Mouse (Mus musculus) testis, adult 2 months (tissue): ENCODE data around the gene Cyb5r4. TPM values are rescaled to one million over a fixed set of nuclear protein-coding genes. Genes with fewer than 3 reads are reported as not detected.

Source experiments
- H3K27ac ChIP-seq: fragments of 200-500 bp; 2 replicates; pipeline ENCODE4 v1.5.1; 2012; ENCODE audit warnings: low read depth, low read length; ENCODE audit not compliant: control insufficient read depth, insufficient read depth
- H3K27me3 ChIP-seq: fragments of 200-500 bp; 2 replicates; pipeline ENCODE4 v1.6.1; 2012; ENCODE audit warnings: mild to moderate bottlenecking, low read length, moderate library complexity; ENCODE audit not compliant: control insufficient read depth, insufficient read depth
- H3K36me3 ChIP-seq: fragments of 200-500 bp; 2 replicates; pipeline ENCODE4 v1.6.1; 2012; ENCODE audit warnings: mild to moderate bottlenecking, low read length; ENCODE audit not compliant: control insufficient read depth, insufficient read depth
- H3K4me1 ChIP-seq: fragments of 200-500 bp; 2 replicates; pipeline ENCODE4 v1.6.1; 2012; ENCODE audit warnings: low read length; ENCODE audit not compliant: control insufficient read depth, insufficient read depth
- H3K4me3 ChIP-seq: fragments of 200-500 bp; 2 replicates; pipeline ENCODE4 v1.5.1; 2012; ENCODE audit warnings: low read depth, mild to moderate bottlenecking, low read length, moderate library complexity, mixed read lengths; ENCODE audit not compliant: control insufficient read depth
- CTCF ChIP-seq: fragments of 200-500 bp; IDR thresholded peaks from 2 replicates; pipeline ENCODE4 v1.5.1; 2012; ENCODE audit warnings: low read depth, mild to moderate bottlenecking, inconsistent platforms, low read length, moderate library complexity; ENCODE audit not compliant: control insufficient read depth, insufficient read depth, insufficient replicate concordance
- POLR2A ChIP-seq: fragments of 200-500 bp; IDR thresholded peaks from 2 replicates; pipeline ENCODE4 v1.6.1; 2012; ENCODE audit warnings: low read depth, mild to moderate bottlenecking, inconsistent platforms, low read length, moderate library complexity; ENCODE audit not compliant: control insufficient read depth
- polyA plus RNA-seq: library from polyadenylated mRNA; depleted of rRNA; stranded (reverse); fragments of >200 nt; gene quantifications from 2 replicates; pipeline ENCODE4 v1.2.3, GENCODE M21; 2012

Gene Cyb5r4
- polyA plus RNA-seq, 1 experiment, result 20.4 TPM

DNA sequence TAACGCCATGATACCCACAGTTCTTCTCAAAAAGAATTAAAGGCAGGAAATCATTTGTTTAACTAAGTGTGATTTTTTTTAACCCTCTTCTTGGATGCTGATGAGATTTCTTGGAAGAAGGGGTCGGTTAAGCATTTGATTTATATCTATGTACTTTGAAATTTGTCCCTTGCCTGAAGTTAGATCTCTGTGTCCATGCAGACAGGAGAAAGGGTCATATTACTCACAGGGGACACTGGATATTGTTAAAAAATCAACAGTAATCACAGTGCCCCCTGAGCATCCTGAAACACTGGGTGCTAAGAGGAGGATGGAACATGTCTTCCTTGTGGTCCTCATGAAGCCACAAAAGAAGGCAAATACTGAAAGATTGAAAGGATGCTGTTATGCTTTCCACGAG is 37.2 kb upstream of the Cyb5r4 start:
- TF ChIP-seq POLR2A (no peak), CTCF (no peak)
- no peak overlapping the region for H3K27ac ChIP-seq
- H3K27me3 ChIP-seq, result no peaks in the 10 kb centered on the region
- H3K36me3 ChIP-seq, result no peaks in the 10 kb centered on the region
- H3K4me3 ChIP-seq, result no peak overlapping the region
- H3K4me1 ChIP-seq, result peaks cover 5% of the 10 kb centered on the region

DNA sequence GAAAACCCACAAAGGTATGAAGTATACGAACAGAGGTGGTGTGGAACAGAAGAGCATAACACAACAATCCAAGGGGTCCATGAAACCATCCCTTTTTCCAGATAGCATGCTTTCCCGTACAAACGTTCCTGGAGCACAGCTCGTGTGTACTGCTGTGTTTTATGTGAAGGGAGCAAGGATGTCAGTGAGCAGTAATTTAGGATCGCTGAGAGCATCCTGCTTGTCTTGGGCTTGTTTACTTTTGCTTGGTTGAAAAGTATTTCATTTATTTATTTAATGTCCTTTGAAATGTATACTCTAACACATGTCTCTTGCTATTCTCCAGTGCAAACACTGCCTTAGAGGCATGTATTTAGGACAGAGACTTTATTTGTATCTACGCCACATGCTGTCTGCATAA is 36.7 kb upstream of the Cyb5r4 start:
- Histone ChIP-seq H3K27me3 (no peaks in the 10 kb centered on the region), H3K4me1 (peaks cover 5% of the 10 kb centered on the region), H3K27ac (no peak overlapping the region), H3K36me3 (no peaks in the 10 kb centered on the region), H3K4me3 (no peak overlapping the region)
- no peak for TF ChIP-seq CTCF
- no peak for TF ChIP-seq POLR2A

- Histone ChIP-seq H3K4me1 (peaks cover under 1% of the 10 kb centered on the region; the same call in 1 of the 2 replicates), H3K36me3 (no peaks in the 10 kb centered on the region), H3K27me3 (no peaks in the 10 kb centered on the region), H3K27ac (no peak overlapping the region), H3K4me3 (no peak overlapping the region)
- no peak for TF ChIP-seq CTCF
- no peak for TF ChIP-seq POLR2A
Observed at GRCm38 (mm10) chr9:86986703-86987296, 35.0 kb upstream of the Cyb5r4 start.

GRCm38 (mm10) chr9:86989822-86990221 is 32.0 kb upstream of the Cyb5r4 start:
- TF ChIP-seq POLR2A (no peak), CTCF (no peak)

DNA sequence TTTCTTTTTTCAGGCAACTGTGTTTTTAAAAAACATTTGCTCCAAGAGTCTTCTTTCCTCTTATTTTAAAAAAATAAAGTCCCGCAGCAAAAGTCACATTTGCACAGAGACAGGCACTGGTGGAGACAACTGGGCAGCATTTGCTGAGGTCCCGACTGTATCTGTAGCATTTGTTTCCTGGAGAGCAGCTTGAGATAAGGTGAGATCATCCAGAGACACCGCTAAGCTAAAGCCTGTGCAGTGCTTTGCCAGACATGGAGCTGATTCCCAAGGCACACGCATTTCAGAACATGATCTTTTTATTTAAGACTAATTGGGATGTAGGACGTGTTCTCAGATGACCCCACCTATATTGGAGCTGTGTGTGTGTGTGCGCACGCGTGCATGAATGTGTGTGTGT is 30.1 kb upstream of the Cyb5r4 start:
- no peaks in the 10 kb centered on the region for H3K27me3 ChIP-seq
- no peaks in the 10 kb centered on the region for H3K36me3 ChIP-seq
- no peak overlapping the region for H3K27ac ChIP-seq
- H3K4me3 ChIP-seq, result no peak overlapping the region
- no peaks in the 10 kb centered on the region for H3K4me1 ChIP-seq
- no peak for TF ChIP-seq CTCF
- TF ChIP-seq POLR2A, result no peak

More at GRCm38 (mm10) chr9:86989822-86990221, 32.0 kb upstream of the Cyb5r4 start:
- no peak overlapping the region for H3K27ac ChIP-seq
- no peaks in the 10 kb centered on the region for H3K36me3 ChIP-seq
- no peak overlapping the region for H3K4me3 ChIP-seq
- H3K4me1 ChIP-seq, result no peaks in the 10 kb centered on the region
- H3K27me3 ChIP-seq, result no peaks in the 10 kb centered on the region

GRCm38 (mm10) chr9:86997046-86997691 is 24.6 kb upstream of the Cyb5r4 start:
- H3K4me1 ChIP-seq, result peaks cover 5% of the 10 kb centered on the region; the same call in 1 of the 2 replicates
- no peak overlapping the region for H3K27ac ChIP-seq
- H3K27me3 ChIP-seq, result no peaks in the 10 kb centered on the region
- no peak overlapping the region for H3K4me3 ChIP-seq
- no peak for TF ChIP-seq CTCF
- TF ChIP-seq POLR2A, result no peak
- H3K36me3 ChIP-seq, result no peaks in the 10 kb centered on the region

- no peaks in the 10 kb centered on the region for H3K36me3 ChIP-seq
- H3K4me3 ChIP-seq, result no peak overlapping the region
- peaks cover 5% of the 10 kb centered on the region; the same call in 1 of the 2 replicates for H3K4me1 ChIP-seq
- TF ChIP-seq POLR2A, result no peak
- no peak for TF ChIP-seq CTCF
- H3K27ac ChIP-seq, result no peak overlapping the region
- H3K27me3 ChIP-seq, result no peaks in the 10 kb centered on the region
Observed at GRCm38 (mm10) chr9:86999956-87000582, 21.7 kb upstream of the Cyb5r4 start.

GRCm38 (mm10) chr9:87004701-87005434 is 16.9 kb upstream of the Cyb5r4 start:
- no peaks in the 10 kb centered on the region for H3K4me1 ChIP-seq
- no peak for TF ChIP-seq CTCF
- TF ChIP-seq POLR2A, result no peak
- H3K4me3 ChIP-seq, result no peak overlapping the region
- no peaks in the 10 kb centered on the region for H3K27me3 ChIP-seq
- no peak overlapping the region for H3K27ac ChIP-seq
- no peaks in the 10 kb centered on the region for H3K36me3 ChIP-seq
